Comparison of ENCODE assay signal across 9 mouse cellular contexts in genomic region chr12:32717129-32717921, GRCm38 (mm10).
DNase-seq lines count a peak whose midpoint lies in the region; ATAC-seq lines count a peak whose summit lies in the region.
"Had no signal": no experiment of that assay in that cellular context is flagged by ENCODE, and none has a peak within 500 bp of the region (broad histone marks: within the 10 kb centered on the region; RNA-seq: fewer than 3 reads in every experiment).

No protein-coding gene starts in this region.

- H3K4me3 ChIP-seq in heart, embryonic 10.5 days, result no peak overlapping the region
- H3K4me3 ChIP-seq in intestine, embryonic 16.5 days (ENCODE audit: low read length), result no peak overlapping the region
- H3K4me3 ChIP-seq: embryonic facial prominence, embryonic 12.5 days had no signal

- no peak overlapping the region for H3K27ac ChIP-seq in heart, embryonic 10.5 days
- H3K27ac ChIP-seq in intestine, embryonic 16.5 days (ENCODE audit: low read length), result no peak overlapping the region
- H3K27ac ChIP-seq: embryonic facial prominence, embryonic 12.5 days had no signal

- intact Hi-C loops in left cerebral cortex, postnatal 36 days (cut with DNase I), result loop anchor here (10.0 kb wide), 1 partner anchor 107 kb away; no protein-coding TSS in a partner anchor

- no peaks in the 10 kb centered on the region for H3K9me3 ChIP-seq in heart, embryonic 10.5 days
- H3K9me3 ChIP-seq in intestine, embryonic 16.5 days (ENCODE audit: control insufficient read depth, low read length), result no peaks in the 10 kb centered on the region
- H3K9me3 ChIP-seq: embryonic facial prominence, embryonic 12.5 days had no signal

- no peak overlapping the region for H3K4me2 ChIP-seq in intestine, embryonic 16.5 days (ENCODE audit: low read depth, low read length)
- H3K4me2 ChIP-seq: embryonic facial prominence, embryonic 12.5 days had no signal

- no peaks in the 10 kb centered on the region for H3K27me3 ChIP-seq in heart, embryonic 10.5 days (ENCODE audit: insufficient read depth, poor library complexity, severe bottlenecking)
- H3K27me3 ChIP-seq in intestine, embryonic 16.5 days (replicated peaks; ENCODE audit: control insufficient read depth, insufficient read depth, low read length), result no peaks in the 10 kb centered on the region
- H3K27me3 ChIP-seq: embryonic facial prominence, embryonic 12.5 days had no signal

- WGBS in heart, embryonic 10.5 days, result 70% methylated on average over 5 of the region's 5 CpGs
- 46% methylated on average over 5 of the region's 5 CpGs for WGBS in intestine, embryonic 16.5 days

- H3K36me3 ChIP-seq in heart, embryonic 10.5 days, result no peaks in the 10 kb centered on the region
- no peaks in the 10 kb centered on the region for H3K36me3 ChIP-seq in intestine, embryonic 16.5 days (ENCODE audit: control insufficient read depth, insufficient read depth, low read length)
- H3K36me3 ChIP-seq: embryonic facial prominence, embryonic 12.5 days had no signal

- peak; percentile 59; the same call in 1 of the 2 replicates for ATAC-seq in intestine, embryonic 16.5 days

- H3K4me1 ChIP-seq in heart, embryonic 10.5 days, result peaks cover 4% of the 10 kb centered on the region; the same call in 1 of the 2 replicates
- peaks cover 4% of the 10 kb centered on the region; the same call in 1 of the 2 replicates for H3K4me1 ChIP-seq in intestine, embryonic 16.5 days (ENCODE audit: control insufficient read depth, insufficient read depth, low read length)
- H3K4me1 ChIP-seq: embryonic facial prominence, embryonic 12.5 days had no signal

- no peak overlapping the region for H3K9ac ChIP-seq in intestine, embryonic 16.5 days (ENCODE audit: low read depth, low read length)
- H3K9ac ChIP-seq: embryonic facial prominence, embryonic 12.5 days had no signal

- peak; percentile 89 to 93 for DNase-seq in heart, adult 18-20 months
- no peak for DNase-seq in heart, embryonic 10.5 days (ENCODE audit: low spot score)
- peak; percentile 86 for DNase-seq in adrenal gland, postnatal 25 days
- DNase-seq in frontal cortex, postnatal 14 days (ENCODE audit: low spot score in 2 of 2), result peak; percentile 68 to 70
- peak; percentile 66 to 68 for DNase-seq in left cerebral cortex, postnatal 36 days (ENCODE audit: low spot score in 2 of 2)
- DNase-seq in right cerebral cortex, postnatal 14 days, result peak; percentile 83
- no peak for DNase-seq in embryo, embryonic 10.5 days (ENCODE audit: low spot score)

Comparison
In these comparisons a context has a peak if more than half of its experiments do, and no peak if none do; other contexts are left out.
1. DNase-seq: peak in heart, adult 18-20 months (2 of 2), adrenal gland, postnatal 25 days (single experiment), frontal cortex, postnatal 14 days (2 of 2), left cerebral cortex, postnatal 36 days (2 of 2) and right cerebral cortex, postnatal 14 days (single experiment); none in heart, embryonic 10.5 days (single experiment) and embryo, embryonic 10.5 days (single experiment).